Mouse (Mus musculus): ENCODE results near the gene St3gal2. TPM values are rescaled to one million over a fixed set of nuclear protein-coding genes. Genes with fewer than 3 reads are reported as not detected.
"Not testable (repeated sequence)": the region's sequence is repeated elsewhere in the genome, so short reads cannot be mapped to it uniquely, and the experiment has no call there.

The St3gal2 gene
- total and polyA plus RNA-seq, 2 experiments from 2014 or later: 9.9 to 12.6 TPM

GRCm38 (mm10) chr8:110901839-110902578 lies 17.7 kb upstream of the St3gal2 start, which contains the start of gene Fuk:
Gene Fuk, minus strand, starts transcription at chr8:110902488.
- WGBS: 2% methylated on average over 30 of the region's 30 CpGs
- H3K27ac ChIP-seq (ENCODE audit: low read depth): no peak within 1 kb of the TSS
- H3K36me3 ChIP-seq (replicated peaks; ENCODE audit: control insufficient read depth, insufficient read depth, low read length): peaks cover 11% of the 10 kb centered on the region
- peak within 1 kb of the TSS; percentile 61 for H3K9ac ChIP-seq (replicated peaks; ENCODE audit: low read depth, low read length)
- no peaks in the 10 kb centered on the region for H3K9me3 ChIP-seq (replicated peaks; ENCODE audit: control insufficient read depth, low read length)
- H3K4me1 ChIP-seq (ENCODE audit: control insufficient read depth, insufficient read depth): no peaks in the 10 kb centered on the region
- H3K4me2 ChIP-seq (ENCODE audit: low read depth, low read length): peak within 1 kb of the TSS; percentile 69
- peak; percentile 93 for ATAC-seq (ENCODE audit: insufficient read depth, low read depth)
- no peaks in the 10 kb centered on the region for H3K27me3 ChIP-seq (ENCODE audit: control insufficient read depth, insufficient read depth, low read length)
- TF ChIP-seq EP300 (IDR thresholded peaks at IDR 0.05; ENCODE audit: low read depth): no peak
- TF ChIP-seq CTCF (IDR thresholded peaks at IDR 0.05; ENCODE audit: low read depth): no peak
- H3K4me3 ChIP-seq (ENCODE audit: low read depth, low read length): peak within 1 kb of the TSS; percentile 63
- peak; percentile 60 for DNase-seq (ENCODE audit: low spot score)

- H3K4me1 ChIP-seq (ENCODE audit: control insufficient read depth, insufficient read depth): no peaks in the 10 kb centered on the region
- 68% methylated on average over 2 of the region's 2 CpGs for WGBS
- H3K27me3 ChIP-seq (ENCODE audit: control insufficient read depth, insufficient read depth, low read length): no peaks in the 10 kb centered on the region
- no peak for ATAC-seq (ENCODE audit: insufficient read depth, low read depth)
- H3K4me3 ChIP-seq (ENCODE audit: low read depth, low read length): peak overlapping the region; percentile 63
- H3K4me2 ChIP-seq (ENCODE audit: low read depth, low read length): peak overlapping the region; percentile 69
- H3K9me3 ChIP-seq (replicated peaks; ENCODE audit: control insufficient read depth, low read length): no peaks in the 10 kb centered on the region
- H3K36me3 ChIP-seq (replicated peaks; ENCODE audit: control insufficient read depth, insufficient read depth, low read length): peaks cover 11% of the 10 kb centered on the region
- DNase-seq (ENCODE audit: low spot score): no peak
- TF ChIP-seq EP300 (IDR thresholded peaks at IDR 0.05; ENCODE audit: low read depth): no peak
- TF ChIP-seq CTCF (IDR thresholded peaks at IDR 0.05; ENCODE audit: low read depth): no peak
- no peak overlapping the region for H3K27ac ChIP-seq (ENCODE audit: low read depth)
- H3K9ac ChIP-seq (replicated peaks; ENCODE audit: low read depth, low read length): no peak overlapping the region
Observed at GRCm38 (mm10) chr8:110902579-110902965, 17.1 kb upstream of the St3gal2 start.

DNA sequence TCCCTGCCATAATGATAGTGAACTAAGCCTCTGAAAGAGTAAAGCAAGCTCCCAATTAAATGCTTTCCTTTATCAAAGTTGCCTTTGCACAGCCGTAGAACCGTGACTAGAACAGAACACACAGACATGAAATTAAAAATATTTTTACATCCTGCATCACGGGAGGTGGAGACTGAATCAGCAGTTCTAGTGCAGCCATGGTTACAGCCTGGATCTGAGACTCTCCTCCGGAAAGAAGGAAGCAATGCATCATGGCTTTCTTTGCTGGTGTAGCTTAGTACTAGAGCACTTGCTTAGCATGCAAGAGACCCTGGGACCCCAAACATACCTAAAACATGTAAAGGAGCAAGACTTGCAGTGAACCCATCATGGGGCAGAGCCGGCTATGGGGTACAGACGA lies 14.3 kb upstream of the St3gal2 start:
- H3K9ac ChIP-seq (replicated peaks; ENCODE audit: low read depth, low read length): no peak overlapping the region
- no peak overlapping the region for H3K4me3 ChIP-seq (ENCODE audit: low read depth, low read length)
- H3K4me2 ChIP-seq (ENCODE audit: low read depth, low read length): no peak overlapping the region
- no peak for DNase-seq (ENCODE audit: low spot score)
- H3K27me3 ChIP-seq (ENCODE audit: control insufficient read depth, insufficient read depth, low read length): no peaks in the 10 kb centered on the region
- no peaks in the 10 kb centered on the region for H3K4me1 ChIP-seq (ENCODE audit: control insufficient read depth, insufficient read depth)
- H3K36me3 ChIP-seq (replicated peaks; ENCODE audit: control insufficient read depth, insufficient read depth, low read length): no peaks in the 10 kb centered on the region
- H3K9me3 ChIP-seq (replicated peaks; ENCODE audit: control insufficient read depth, low read length): no peaks in the 10 kb centered on the region
- TF ChIP-seq EP300 (IDR thresholded peaks at IDR 0.05; ENCODE audit: low read depth) (no peak), CTCF (IDR thresholded peaks at IDR 0.05; ENCODE audit: low read depth) (no peak)
- no peak overlapping the region for H3K27ac ChIP-seq (ENCODE audit: low read depth)
- no peak for ATAC-seq (ENCODE audit: insufficient read depth, low read depth)
- WGBS: 79% methylated on average over 6 of the region's 6 CpGs

- Histone ChIP-seq H3K27me3 (ENCODE audit: control insufficient read depth, insufficient read depth, low read length) (no peaks in the 10 kb centered on the region), H3K4me3 (ENCODE audit: low read depth, low read length) (no peak overlapping the region), H3K4me2 (ENCODE audit: low read depth, low read length) (no peak overlapping the region), H3K9ac (replicated peaks; ENCODE audit: low read depth, low read length) (no peak overlapping the region), H3K4me1 (ENCODE audit: control insufficient read depth, insufficient read depth) (no peaks in the 10 kb centered on the region), H3K9me3 (replicated peaks; ENCODE audit: control insufficient read depth, low read length) (no peaks in the 10 kb centered on the region), H3K27ac (ENCODE audit: low read depth) (no peak overlapping the region), H3K36me3 (replicated peaks; ENCODE audit: control insufficient read depth, insufficient read depth, low read length) (no peaks in the 10 kb centered on the region)
- WGBS: 72% methylated on average over 1 of the region's 1 CpGs
- no peak for DNase-seq (ENCODE audit: low spot score)
- TF ChIP-seq EP300 (IDR thresholded peaks at IDR 0.05; ENCODE audit: low read depth) (no peak), CTCF (IDR thresholded peaks at IDR 0.05; ENCODE audit: low read depth) (no peak)
- ATAC-seq (ENCODE audit: insufficient read depth, low read depth): no peak
Observed at GRCm38 (mm10) chr8:110906682-110907081, 13.0 kb upstream of the St3gal2 start.

GRCm38 (mm10) chr8:110909850-110910249 lies 9.9 kb upstream of the St3gal2 start:
- not testable (repeated sequence) for H3K4me3 ChIP-seq (ENCODE audit: low read depth, low read length); H3K36me3 ChIP-seq (replicated peaks; ENCODE audit: control insufficient read depth, insufficient read depth, low read length); H3K9ac ChIP-seq (replicated peaks; ENCODE audit: low read depth, low read length); ATAC-seq (ENCODE audit: insufficient read depth, low read depth); H3K4me1 ChIP-seq (ENCODE audit: control insufficient read depth, insufficient read depth); H3K27ac ChIP-seq (ENCODE audit: low read depth); H3K4me2 ChIP-seq (ENCODE audit: low read depth, low read length); H3K9me3 ChIP-seq (replicated peaks; ENCODE audit: control insufficient read depth, low read length); H3K27me3 ChIP-seq (ENCODE audit: control insufficient read depth, insufficient read depth, low read length); DNase-seq (ENCODE audit: low spot score)
